Mouse (Mus musculus) cerebellum, adult 8-10 months (tissue): Measurements from ENCODE around the gene Olfml2b.

Experiments used
- DNase-seq: peaks from one replicate; pipeline ENCODE4 v3.0.0; 2022

Olfml2b gene

DNA sequence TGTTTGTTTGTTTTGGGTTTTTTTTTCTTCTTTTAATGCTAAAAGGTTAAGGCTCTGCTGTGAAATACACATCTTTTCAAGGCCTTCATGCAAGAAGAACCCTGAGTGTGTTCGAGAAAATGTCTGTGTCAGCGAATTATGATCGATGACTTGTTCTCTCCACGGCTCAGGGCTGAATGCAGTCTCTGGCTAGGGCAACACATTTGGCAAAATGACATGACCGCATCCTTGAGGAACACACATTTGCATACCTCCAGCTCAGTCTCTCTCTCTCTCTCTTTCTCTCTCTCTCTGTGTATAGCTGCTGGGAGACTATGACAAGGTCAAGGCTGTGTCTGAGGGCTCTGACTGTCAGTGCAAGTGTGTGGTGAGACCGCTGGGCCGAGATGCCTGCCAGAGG lies 3.0 kb downstream of the Olfml2b start:
- no peak for DNase-seq

DNA sequence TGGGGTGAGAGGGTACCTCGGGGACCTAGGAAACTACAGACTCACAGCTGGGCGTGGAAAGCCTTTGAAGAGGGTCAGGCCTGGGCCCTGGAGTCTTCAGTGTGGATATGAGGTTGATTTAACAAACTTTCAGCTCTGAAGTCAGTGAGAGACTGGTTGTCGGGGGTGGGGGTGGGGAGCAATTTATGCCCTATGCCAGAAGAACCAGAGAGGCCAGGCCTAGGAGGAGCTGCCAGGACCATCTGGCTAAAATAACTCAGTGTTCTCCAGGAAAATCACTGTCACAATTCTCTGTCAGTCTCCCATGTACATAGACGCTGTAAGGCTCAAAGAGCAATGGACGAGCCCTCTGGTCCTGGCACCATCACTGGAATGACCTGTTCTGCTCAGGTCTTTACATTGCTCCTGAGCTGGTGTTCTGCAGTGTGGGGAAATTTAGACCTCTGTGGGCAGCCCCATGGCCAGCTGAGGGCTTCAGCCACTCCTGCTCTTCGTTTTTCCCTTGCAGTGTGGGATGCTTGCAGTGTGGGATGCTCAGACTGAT lies 3.7 kb downstream of the Olfml2b start:
- DNase-seq = no peak

DNA sequence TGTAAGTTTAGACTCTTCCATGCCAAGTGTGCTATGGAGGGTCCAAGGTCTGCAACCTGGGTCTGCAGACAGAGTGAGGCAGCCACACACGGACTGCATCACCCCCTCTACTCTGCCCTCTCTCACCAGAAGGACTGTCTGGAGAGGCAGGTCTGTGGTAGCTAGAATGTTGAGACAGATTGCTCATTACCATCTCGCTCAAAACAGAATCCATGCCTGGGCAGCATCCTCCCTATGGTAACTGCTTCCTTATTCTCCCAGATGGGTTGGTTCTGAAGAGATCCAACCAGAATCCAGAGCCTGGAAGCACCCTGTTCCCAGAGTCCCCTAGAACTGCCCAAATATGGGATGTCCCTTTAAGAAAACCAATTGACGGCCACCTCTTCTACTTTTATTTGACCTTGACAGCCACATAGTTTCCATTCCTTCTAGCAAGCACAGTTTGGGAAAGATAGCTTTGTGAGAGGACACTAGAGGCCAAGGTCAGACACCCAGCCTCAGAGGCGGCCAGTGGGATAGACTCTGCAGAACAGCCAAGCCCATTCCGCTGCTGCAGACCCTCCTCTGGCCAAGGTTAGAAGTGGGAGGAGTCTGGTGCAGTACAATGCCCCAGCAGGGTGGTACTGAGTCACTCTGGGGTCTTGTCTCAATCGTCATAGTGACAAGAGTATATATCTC lies 6.9 kb downstream of the Olfml2b start:
- no peak for DNase-seq

DNA sequence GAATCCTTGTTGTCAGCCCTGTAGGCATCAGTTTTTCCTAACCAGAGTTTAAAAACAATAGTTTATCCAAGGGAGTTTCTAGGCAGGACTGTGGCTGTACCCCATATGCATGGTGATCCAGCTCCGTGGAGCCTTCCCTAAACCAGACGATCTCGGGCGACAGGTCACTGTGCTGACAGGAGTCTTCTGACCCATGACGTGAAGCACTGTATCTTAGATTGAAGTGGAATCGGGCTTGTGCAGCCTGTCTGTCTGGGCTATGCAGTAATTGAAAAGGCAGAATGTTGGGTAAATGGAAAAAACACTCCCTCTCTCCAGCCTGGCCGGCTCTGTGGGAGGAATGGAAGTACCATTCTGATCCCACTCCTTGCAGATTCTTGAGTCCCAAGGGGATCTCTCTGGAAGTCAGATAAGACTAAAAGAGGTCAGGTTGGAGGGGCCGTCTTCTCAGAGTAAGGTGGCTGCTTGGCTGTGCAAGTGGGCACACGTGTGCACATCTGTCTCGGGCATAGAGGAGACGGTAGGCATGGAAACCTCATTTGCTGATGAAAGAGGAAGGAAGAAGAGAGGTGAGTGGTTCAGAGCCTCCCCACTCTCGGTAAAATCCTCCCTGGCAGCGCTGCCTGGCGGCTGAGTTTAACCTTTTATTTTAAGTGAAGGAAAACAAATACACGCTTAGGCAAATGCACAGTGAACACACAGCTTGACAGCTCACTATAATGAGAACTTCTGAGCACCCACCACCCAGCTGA lies 7.8 kb downstream of the Olfml2b start:
- no peak for DNase-seq

DNA sequence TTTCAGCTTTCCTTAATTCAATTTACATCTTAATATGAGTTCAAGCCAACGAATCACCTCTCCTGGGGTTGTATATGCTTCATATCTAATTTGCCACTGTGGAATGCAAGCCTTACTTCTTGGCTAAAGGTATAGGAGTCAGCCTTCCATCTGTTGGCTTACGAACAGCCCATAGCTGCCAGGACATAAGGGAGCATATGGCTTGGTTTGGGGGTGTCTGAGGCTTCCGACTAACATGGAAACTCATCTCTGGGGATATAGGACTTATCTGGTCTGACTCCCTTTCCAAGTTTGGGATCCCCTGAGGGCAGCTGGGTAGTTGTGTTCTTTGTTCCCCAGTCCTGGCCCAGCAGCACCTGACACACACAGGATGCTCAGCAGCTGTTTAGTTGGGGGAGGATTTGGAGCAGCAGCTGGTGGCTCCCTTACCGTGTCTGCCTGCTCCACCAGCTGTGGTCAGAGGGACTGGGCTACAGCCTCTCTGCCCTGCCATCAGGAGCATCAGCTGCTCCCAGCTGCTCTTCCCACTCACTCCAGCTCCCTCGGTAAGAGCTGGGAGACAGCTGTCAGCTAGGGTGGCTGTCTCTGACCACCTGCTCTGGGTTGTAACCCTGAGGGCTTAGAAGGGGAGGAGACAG lies 11.1 kb downstream of the Olfml2b start:
- no peak for DNase-seq

DNA sequence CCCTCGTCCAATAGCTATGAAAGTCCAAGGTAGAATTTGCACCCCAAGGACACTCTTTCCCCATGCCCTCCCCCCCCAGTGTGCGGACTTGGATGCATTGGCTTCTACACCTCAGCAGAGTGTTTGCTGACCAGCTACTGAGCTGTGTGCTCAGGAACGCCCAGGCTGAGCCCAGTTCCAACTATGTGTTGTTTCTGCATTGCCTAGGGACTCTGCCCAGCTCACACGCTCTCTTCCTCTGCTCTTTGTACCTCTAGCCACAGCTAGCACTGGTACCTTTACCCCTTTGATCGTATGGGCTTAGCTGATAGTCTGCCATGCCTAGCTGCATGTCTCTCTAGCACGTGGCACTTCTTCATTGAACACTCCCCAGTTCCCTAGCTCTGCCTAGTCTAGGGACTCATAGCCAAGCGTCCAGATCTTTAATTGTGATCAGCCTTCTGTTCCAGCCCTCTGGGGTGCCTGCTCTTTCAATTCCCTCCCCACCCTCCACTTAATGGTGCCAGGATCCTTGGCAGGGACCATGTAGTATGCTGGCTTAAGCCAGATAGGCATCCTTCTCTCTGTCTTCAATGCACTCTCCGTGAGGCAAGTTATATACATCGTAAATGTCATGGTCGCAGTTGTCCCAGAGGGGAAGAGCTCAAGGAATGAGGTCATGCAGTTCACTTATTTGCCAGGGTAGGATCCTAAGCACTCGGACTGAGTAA lies 12.3 kb downstream of the Olfml2b start:
- no peak for DNase-seq

DNA sequence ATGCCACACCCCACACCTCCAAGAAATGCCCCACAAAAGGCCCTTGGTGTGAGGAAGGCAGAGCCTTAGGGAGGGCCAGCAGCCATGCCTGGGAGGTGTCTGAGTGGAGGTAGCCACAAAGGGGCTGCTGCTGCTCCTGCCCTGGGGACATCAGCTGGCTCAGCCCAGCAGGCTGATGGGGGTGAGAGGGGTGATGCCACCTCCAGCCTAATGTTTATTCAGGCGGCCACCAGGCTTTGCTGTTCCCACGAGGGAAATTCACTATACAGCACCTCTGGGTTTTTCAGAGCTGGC lies 12.8 kb downstream of the Olfml2b start:
- no peak for DNase-seq

DNA sequence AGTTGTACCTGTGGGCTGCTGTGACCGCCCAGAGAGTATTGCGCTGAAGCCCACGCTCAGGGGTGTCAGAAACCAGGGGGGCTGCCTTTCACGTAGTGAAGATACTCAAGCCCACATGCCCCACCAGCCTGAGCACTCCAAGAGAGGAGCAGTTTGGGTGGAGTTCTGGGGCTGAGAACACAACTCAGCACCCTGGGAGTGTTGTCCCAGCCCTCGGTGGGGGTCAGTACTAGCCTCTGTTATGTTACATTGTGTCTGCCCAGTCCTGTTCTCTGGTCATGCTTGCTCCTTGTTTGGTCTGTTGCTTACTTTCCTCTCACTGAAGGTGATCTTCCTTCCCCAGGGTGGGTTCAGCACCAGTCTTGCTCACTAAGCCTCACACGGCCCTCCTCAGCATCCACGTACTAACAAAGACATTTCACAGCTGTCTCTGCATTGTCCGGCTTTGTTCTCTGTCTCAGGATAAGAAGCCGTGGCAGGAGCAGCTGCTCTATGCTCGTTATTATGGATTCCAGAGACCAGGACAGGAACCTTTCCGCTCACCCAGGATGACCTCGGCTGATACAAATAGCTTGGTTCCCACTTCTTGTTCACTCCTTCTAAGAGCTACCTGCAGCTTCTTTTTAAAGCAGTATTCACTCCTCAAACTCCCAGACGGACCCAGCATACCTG lies 13.4 kb downstream of the Olfml2b start:
- no peak for DNase-seq

DNA sequence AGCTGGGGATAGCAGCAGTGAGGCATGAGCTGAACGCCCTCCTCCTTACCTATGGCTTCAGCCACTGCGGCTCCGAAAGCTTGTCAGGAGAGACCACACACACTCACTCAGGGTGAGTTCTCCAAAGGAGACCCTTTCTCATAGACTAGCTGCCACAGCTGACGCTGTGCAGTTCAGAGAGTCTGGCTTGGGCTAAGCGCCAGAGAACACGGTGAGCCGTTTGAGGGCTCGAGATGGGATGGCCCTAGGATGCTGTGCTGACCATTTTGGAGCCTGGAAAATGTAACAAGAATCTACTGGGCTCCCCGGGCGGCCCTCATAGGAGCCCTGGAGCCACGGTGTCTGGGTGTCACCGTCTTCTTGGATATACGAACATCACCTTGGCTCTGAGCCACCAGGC lies 14.9 kb downstream of the Olfml2b start:
- no peak for DNase-seq

DNA sequence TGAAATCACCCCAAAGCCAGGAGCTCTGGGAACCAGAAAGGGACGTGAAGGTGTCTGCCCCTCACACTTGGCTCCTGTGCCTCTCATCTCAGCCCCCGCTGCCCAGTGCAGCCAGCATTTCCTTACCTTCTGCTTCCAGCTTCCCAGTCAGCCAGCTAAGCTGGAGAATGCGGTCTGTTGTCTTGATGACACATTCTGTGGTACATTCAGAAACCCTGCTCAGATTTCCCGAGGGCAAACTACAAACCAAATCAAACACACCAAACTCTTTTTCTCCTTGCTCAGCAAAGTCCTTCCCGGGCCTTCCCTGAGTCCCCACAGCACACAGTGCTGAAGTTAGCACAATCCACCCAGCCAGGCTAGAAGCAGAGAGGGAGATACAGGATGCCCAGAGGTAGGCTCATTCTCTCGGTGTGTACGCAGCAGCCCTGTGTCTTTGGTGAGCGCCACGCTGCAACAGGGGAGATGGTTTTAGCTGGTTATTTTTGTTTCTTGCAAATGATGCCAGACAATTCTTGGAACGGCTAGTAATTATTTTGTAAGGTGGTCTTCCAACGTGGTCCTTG lies 20.4 kb downstream of the Olfml2b start:
- no peak for DNase-seq

DNA sequence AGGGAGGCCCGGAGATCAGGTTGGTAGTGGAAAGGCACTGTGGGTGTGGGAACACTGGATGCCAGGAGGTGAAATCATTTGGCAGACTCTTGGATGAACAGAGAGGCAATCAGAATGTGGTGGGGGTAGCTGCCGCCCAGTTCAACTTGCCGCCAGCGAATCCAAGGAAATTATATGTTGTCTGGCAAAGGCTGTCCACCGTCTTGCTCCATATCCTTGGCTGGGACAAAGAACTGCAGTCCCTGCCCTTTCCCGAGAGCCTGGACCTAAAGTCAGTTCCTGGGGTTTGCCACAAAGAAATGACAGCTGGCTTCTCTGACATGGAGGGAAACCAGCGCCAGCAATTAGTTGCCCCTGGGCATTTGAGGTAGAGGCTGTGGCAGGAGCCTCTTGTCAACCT lies 20.9 kb downstream of the Olfml2b start:
- DNase-seq = no peak

DNA sequence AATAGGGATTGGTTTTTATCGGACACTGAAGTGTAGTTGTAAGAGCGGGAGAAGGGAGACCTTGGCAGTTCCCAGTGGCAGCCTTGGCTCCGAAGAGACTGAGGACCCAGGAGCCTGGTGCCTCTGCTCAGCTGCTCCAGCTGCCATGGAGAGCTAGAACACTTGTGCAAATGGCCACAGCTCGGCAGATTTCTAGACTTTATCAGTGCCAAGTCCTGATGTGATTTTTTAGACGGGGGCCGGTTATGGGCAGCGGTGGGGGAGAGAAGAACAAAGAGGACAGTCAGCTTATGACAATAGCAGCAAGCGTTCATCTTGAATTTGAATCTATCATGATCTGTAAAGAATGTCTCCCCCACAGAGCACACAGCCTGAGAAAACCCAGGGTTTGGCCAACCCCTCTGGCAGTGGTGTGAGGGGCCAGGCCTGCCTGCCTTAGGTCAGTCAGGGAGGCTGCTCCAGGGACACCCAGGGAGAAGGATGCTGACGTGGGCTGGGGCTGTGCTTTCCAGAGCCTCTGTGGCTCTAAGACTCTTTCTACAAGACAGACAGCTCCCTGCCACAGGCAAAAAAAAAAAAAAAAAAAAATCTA lies 29.9 kb downstream of the Olfml2b start:
- DNase-seq = no peak

DNA sequence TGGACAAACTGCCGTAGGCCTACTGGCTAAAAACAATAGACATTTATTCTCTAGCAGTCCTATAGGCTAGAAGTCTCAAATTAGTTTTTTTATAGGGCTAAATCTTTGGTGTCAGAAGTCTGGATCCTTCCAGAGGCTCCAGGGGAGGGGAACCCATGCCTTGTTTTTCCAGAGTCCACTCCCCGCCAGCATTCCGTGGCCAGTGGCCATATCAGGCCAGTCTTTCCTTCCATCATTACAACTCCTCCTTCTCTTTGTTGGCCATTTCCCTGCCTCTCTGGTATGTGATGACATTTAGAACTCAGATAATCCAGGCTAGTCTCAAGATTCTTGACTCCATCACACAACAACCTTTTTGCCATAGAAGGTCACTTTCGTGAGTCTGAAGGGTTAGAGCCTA lies 33.3 kb downstream of the Olfml2b start:
- no peak for DNase-seq

DNA sequence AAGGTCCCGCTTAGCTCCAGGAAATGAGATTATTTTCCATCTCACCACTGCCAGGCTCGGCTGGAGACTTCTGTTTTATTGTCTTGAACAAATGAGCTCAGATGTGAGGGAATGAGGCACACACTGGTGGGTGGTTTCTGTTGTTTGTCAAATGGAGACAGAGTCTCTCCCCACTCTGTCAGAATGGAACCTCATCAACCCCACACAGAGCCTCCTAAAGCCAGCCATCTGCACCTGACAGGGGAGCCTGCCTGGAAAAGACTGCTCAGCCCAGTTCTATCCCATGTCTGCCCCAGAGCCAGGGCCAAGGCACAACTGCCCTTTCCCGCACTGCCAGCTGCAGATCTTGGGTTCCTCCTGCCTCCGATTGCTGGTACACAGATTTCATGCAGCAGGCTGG lies 34.5 kb downstream of the Olfml2b start:
- no peak for DNase-seq

DNA sequence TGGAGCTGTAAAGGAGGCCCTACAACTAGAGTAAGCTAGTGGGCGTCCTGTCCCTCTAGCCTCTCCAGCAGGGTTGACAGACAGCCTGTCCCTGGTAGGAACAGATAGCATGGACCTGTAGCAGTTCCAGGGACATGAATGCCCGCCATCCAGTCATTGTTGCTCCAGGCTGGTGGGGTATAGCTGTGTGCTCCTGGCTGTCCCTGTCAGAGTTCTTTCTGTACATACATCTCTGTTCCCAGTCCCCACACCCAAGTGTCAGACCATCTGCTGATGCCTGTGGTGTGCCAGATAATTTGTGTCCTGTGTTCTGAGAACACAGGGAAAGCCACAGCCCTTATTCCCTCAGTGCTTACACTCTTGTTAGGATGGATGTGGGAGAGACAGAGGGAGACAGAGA lies 35.3 kb downstream of the Olfml2b start:
- peak; percentile 10 for DNase-seq

DNA sequence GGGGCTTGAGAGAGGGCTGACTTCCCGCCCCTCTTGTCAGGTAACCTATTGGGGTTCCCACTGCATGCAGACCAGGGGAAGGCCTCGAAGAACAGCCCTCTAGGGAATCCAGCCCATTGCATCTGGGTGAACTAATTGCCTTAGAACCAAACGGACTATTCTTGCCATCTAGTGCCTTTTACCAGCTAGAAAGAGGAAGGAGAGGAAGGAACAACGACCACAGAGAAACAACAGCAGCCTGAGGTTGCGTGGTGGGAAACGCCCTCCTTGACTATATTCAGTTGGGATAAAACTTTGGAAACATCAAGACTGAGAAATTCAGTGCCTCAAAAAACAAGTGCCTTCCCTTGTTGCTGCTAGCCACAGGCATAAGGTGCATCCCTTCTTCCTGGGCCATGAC lies 39.5 kb downstream of the Olfml2b start:
- no peak for DNase-seq

DNA sequence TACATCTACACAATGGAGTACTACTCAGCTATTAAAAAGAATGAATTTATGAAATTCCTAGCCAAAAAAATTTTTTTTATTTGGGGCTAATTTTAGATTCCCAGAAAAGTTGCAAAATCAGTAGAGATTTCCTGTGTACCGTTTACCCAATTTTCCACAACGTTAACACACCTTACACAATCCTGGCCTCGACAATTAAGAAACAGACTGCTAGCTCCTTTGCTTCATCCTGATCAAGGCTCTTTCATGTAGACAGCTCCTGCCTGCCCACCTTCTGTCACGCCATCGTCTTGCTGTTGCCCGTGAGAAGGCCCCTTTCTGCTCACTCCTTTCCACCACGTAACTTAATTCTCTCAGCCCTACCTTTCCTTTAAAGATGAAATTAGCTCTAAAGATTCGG lies 45.4 kb downstream of the Olfml2b start:
- no peak for DNase-seq

DNA sequence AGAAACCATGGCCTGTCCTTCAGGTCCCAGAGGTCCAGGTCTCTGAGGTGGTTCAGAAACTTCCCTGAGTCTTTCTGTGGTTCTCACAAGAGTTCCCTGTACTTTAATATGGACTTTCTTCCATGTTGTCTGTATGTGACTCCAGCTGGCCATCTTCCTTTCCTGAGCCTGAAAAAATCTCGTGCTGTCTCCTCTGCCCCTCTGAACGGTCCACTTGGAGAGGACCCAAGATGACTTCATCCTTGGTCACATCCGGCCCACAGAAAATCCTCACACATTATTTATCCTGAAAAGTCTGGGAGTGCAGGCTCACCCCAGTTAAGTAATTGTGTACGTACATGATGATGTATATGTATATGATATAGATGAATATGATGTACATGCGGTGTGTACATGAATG lies 47.0 kb downstream of the Olfml2b start:
- DNase-seq = no peak

DNA sequence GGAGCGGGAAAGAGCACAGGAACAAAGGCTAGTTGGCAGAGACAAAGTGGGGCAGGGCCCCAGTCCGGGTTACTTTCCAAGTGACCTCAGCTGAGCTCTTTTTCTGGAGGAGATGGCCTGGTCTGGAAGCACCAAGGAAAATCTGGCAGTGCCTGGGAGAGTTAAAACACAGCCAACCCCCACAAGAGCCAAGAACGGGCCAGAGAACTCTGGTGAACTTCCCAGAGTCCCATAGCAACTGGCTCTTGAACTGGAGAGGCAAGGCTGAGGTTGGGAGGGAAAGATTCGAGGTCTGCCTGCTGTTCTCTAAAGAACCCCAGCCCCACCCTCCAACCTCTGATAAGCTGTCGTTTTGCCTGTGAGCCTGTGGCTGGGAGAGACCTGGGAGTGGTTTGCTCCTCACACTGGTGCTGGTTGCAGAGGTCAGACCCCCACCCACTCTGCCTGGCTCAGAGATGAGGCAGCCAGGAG lies 50.5 kb downstream of the Olfml2b start:
- no peak for DNase-seq

DNA sequence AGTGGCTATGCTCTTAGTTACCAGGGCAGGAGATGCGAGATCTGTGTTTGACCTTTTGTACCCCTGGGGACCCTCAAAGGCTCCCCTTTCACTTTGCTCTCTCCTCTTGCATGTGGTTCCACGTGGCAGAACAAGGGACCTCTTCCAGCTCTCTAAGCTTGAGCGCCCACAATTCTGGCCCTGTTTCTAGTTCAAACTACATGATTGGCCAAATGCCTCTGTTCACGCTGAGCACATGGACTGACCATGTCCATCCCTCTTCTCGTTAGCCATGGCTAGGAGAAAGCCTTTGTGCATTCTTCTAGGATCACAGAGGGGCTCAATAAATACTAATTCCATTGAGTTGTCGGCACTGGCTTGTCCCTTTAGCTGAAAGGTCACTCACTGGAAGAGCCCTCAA lies 51.0 kb downstream of the Olfml2b start:
- DNase-seq = no peak

DNA sequence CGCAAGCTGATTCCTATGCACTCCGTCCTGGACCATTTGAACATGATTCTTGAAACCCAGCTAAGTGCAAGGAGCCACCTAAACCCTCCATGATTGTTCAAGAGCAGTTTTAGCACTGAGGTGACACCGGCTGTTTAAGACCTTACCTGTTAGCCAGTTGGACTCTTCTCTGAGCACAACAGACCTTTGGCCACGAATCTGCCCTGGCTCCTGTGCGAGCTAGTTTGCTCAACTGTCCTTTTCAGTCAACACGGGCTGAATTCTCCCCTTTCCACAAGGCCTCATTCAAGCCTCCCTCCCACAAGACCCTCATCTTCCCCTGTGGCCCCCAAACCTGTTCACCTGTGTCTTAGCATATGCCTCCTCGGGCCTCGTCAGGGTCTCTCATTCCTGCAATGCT lies 52.7 kb downstream of the Olfml2b start:
- no peak for DNase-seq

DNA sequence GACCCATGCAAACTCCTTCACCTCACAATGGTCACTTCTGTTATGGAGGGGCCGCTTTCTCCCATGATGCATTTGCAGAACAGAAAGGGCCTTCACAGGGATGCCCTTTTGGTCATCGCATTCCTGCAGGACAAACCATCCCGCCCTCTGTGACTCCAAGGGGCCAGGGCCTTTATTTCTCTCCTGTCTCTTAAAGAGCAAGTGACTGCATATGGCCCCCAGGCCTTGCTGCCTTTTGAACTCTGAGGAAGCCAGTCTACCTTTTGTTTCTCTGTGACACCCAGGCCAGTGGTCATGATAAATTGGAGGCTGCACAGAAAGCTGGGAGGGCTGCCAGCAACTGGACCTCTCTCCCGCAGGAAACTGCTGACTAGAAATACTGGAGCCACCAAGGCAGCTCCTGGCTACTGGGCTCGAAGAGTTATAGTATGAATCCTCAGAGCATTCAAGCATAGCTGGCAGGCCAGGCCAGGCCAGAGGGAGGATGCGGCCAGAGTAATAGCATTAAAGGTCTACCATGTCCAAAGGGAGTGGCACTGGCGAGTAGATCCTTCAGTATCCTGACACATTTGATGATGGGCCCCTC lies 53.5 kb downstream of the Olfml2b start:
- DNase-seq = no peak
